Mouse (Mus musculus) fat pad, adult 2 months (tissue): Measurements from ENCODE around the gene Mpp2.

Experiments
- DNase-seq: peaks from one replicate; pipeline ENCODE4 v3.0.0-alpha.2; 2011; ENCODE audit warnings: low read depth, low spot score; ENCODE audit errors: extremely low read depth

The Mpp2 gene

GRCm38 (mm10) chr11:102087931-102088898 is at the start of gene Mpp2:
Mpp2 (minus strand) TSS chr11:102088515.
- no peak for DNase-seq

- no peak for DNase-seq
Measured at GRCm38 (mm10) chr11:102137625-102138446, 49.5 kb upstream of the Mpp2 start.

GRCm38 (mm10) chr11:102134516-102134915 is 46.2 kb upstream of the Mpp2 start:
- DNase-seq: no peak

- DNase-seq: no peak
Measured at GRCm38 (mm10) chr11:102117386-102117785, 29.1 kb upstream of the Mpp2 start.

- DNase-seq: no peak
Measured at GRCm38 (mm10) chr11:102116241-102116640, 27.9 kb upstream of the Mpp2 start.

GRCm38 (mm10) chr11:102111576-102111975 is 23.3 kb upstream of the Mpp2 start:
- DNase-seq: no peak

GRCm38 (mm10) chr11:102107732-102108131 is 19.4 kb upstream of the Mpp2 start, which contains the start of gene Pyy:
Pyy (minus strand) TSS chr11:102107832.
- no peak for DNase-seq

- no peak for DNase-seq
Measured at GRCm38 (mm10) chr11:102106911-102107310, 18.6 kb upstream of the Mpp2 start.

- no peak for DNase-seq
Measured at GRCm38 (mm10) chr11:102102485-102103258, 14.4 kb upstream of the Mpp2 start.

- DNase-seq: no peak
Measured at GRCm38 (mm10) chr11:102101219-102101618, 12.9 kb upstream of the Mpp2 start, which contains the start of gene Ppy. Ppy (minus strand) TSS chr11:102101319.

- DNase-seq: no peak
Measured at GRCm38 (mm10) chr11:102096887-102097391, 8.6 kb upstream of the Mpp2 start.

- DNase-seq: no peak
Measured at GRCm38 (mm10) chr11:102096446-102096845, 8.1 kb upstream of the Mpp2 start.

GRCm38 (mm10) chr11:102095676-102096075 is 7.4 kb upstream of the Mpp2 start:
- no peak for DNase-seq

GRCm38 (mm10) chr11:102089088-102089808 is 933 bp upstream of the Mpp2 start:
- no peak for DNase-seq

GRCm38 (mm10) chr11:102087081-102087751 is 1.1 kb downstream of the Mpp2 start:
- no peak for DNase-seq

GRCm38 (mm10) chr11:102086331-102086730 is 2.0 kb downstream of the Mpp2 start:
- DNase-seq: no peak

GRCm38 (mm10) chr11:102084159-102084558 is 4.2 kb downstream of the Mpp2 start:
- DNase-seq: no peak

GRCm38 (mm10) chr11:102083193-102083592 is 5.1 kb downstream of the Mpp2 start:
- no peak for DNase-seq

GRCm38 (mm10) chr11:102082322-102082721 is 6.0 kb downstream of the Mpp2 start:
- no peak for DNase-seq
